Mouse (Mus musculus): ENCODE results near the gene Gpr152. TPM values are rescaled to one million over a fixed set of nuclear protein-coding genes. Genes with fewer than 3 reads are reported as not detected.

The Gpr152 gene
- polyA plus RNA-seq, 1 experiment, result not detected

GRCm38 (mm10) chr19:4184976-4185975, 45.7 kb downstream of the Gpr152 start:
- no peak overlapping the region for H3K4me3 ChIP-seq (ENCODE audit: insufficient read depth, poor library complexity, severe bottlenecking)
- H3K36me3 ChIP-seq (ENCODE audit: control insufficient read depth, insufficient read depth), result no peaks in the 10 kb centered on the region
- H3K79me3 ChIP-seq (ENCODE audit: low read depth), result no peaks in the 10 kb centered on the region
- no peak overlapping the region for H3ac ChIP-seq (ENCODE audit: control insufficient read depth, insufficient read length, low read depth)
- H3K79me2 ChIP-seq (ENCODE audit: control insufficient read depth, insufficient read depth), result no peaks in the 10 kb centered on the region
- no peaks in the 10 kb centered on the region for H3K27me3 ChIP-seq (ENCODE audit: control insufficient read depth, insufficient read depth, insufficient read length)
- TF ChIP-seq MYOG (IDR thresholded peaks at IDR 0.05; ENCODE audit: control insufficient read depth, extremely low read depth, insufficient read length), result no peak
- TF ChIP-seq CTCF (IDR thresholded peaks at IDR 0.05; ENCODE audit: control insufficient read depth, insufficient read depth, insufficient read length), result no peak
- TF ChIP-seq MYOD1 (IDR thresholded peaks at IDR 0.05; ENCODE audit: control insufficient read depth, insufficient read length, low read depth), result no peak
- no peak for TF ChIP-seq CEBPB (IDR thresholded peaks at IDR 0.05; ENCODE audit: low read depth)
- no peak for TF ChIP-seq FOSL1 (IDR thresholded peaks at IDR 0.05; ENCODE audit: insufficient read depth, low read length, poor library complexity, severe bottlenecking)
- TF ChIP-seq USF1 (IDR thresholded peaks at IDR 0.05; ENCODE audit: low read depth), result no peak
- no peak for TF ChIP-seq MAX (IDR thresholded peaks at IDR 0.05)

- H3K36me3 ChIP-seq (ENCODE audit: control insufficient read depth, insufficient read depth), result no peaks in the 10 kb centered on the region
- H3K4me3 ChIP-seq (ENCODE audit: insufficient read depth, poor library complexity, severe bottlenecking), result no peak overlapping the region
- no peaks in the 10 kb centered on the region for H3K27me3 ChIP-seq (ENCODE audit: control insufficient read depth, insufficient read depth, insufficient read length)
- no peak for TF ChIP-seq MYOD1 (IDR thresholded peaks at IDR 0.05; ENCODE audit: control insufficient read depth, insufficient read length, low read depth)
- no peak for TF ChIP-seq FOSL1 (IDR thresholded peaks at IDR 0.05; ENCODE audit: insufficient read depth, low read length, poor library complexity, severe bottlenecking)
- TF ChIP-seq CTCF (IDR thresholded peaks at IDR 0.05; ENCODE audit: control insufficient read depth, insufficient read depth, insufficient read length), result no peak
- no peak for TF ChIP-seq CEBPB (IDR thresholded peaks at IDR 0.05; ENCODE audit: low read depth)
- TF ChIP-seq USF1 (IDR thresholded peaks at IDR 0.05; ENCODE audit: low read depth), result no peak
- TF ChIP-seq MYOG (IDR thresholded peaks at IDR 0.05; ENCODE audit: control insufficient read depth, extremely low read depth, insufficient read length), result no peak
- TF ChIP-seq MAX (IDR thresholded peaks at IDR 0.05), result no peak
- H3ac ChIP-seq (ENCODE audit: control insufficient read depth, insufficient read length, low read depth), result no peak overlapping the region
- peaks cover under 1% of the 10 kb centered on the region for H3K79me3 ChIP-seq (ENCODE audit: low read depth)
- peaks cover 3% of the 10 kb centered on the region for H3K79me2 ChIP-seq (ENCODE audit: control insufficient read depth, insufficient read depth)
Observed at GRCm38 (mm10) chr19:4187303-4187702, 47.7 kb downstream of the Gpr152 start.

DNA sequence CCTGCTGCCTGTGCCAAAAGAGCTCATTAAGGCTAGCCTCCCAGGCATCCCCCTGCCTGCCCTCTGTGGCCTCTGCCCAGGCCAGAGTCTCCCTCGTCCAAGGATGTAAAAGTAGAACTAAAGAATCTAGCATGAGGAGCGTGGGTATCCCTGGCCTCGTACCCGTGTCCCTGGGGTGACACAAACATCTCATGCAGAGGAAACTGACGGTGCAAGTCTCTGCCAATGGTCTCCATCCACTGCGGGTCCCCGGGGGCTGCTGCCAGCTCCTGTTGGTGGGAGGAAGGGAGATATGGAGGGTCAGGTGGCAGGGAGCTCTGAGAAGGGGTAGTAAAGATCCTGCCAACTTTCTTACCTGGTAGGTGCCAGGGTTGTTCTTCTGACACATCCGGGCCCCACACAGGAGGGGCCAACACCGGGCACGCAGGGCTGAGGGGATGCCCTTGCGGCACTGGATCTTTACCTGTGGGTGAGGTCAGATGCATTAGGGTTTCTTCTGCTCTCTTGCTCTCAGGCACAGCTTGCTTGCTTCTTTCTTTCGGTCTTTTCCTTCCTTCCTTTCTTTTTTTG, 49.5 kb downstream of the Gpr152 start:
- H3K36me3 ChIP-seq (ENCODE audit: control insufficient read depth, insufficient read depth), result peaks cover 16% of the 10 kb centered on the region
- H3K27me3 ChIP-seq (ENCODE audit: control insufficient read depth, insufficient read depth, insufficient read length), result no peaks in the 10 kb centered on the region
- no peak for TF ChIP-seq CTCF (IDR thresholded peaks at IDR 0.05; ENCODE audit: control insufficient read depth, insufficient read depth, insufficient read length)
- no peak for TF ChIP-seq CEBPB (IDR thresholded peaks at IDR 0.05; ENCODE audit: low read depth)
- TF ChIP-seq MYOG (IDR thresholded peaks at IDR 0.05; ENCODE audit: control insufficient read depth, extremely low read depth, insufficient read length), result no peak
- TF ChIP-seq USF1 (IDR thresholded peaks at IDR 0.05; ENCODE audit: low read depth), result no peak
- TF ChIP-seq MAX (IDR thresholded peaks at IDR 0.05), result no peak
- TF ChIP-seq FOSL1 (IDR thresholded peaks at IDR 0.05; ENCODE audit: insufficient read depth, low read length, poor library complexity, severe bottlenecking), result no peak
- no peak for TF ChIP-seq MYOD1 (IDR thresholded peaks at IDR 0.05; ENCODE audit: control insufficient read depth, insufficient read length, low read depth)
- H3ac ChIP-seq (ENCODE audit: control insufficient read depth, insufficient read length, low read depth), result no peak overlapping the region
- H3K79me3 ChIP-seq (ENCODE audit: low read depth), result peaks cover 19% of the 10 kb centered on the region
- H3K79me2 ChIP-seq (ENCODE audit: control insufficient read depth, insufficient read depth), result peaks cover 21% of the 10 kb centered on the region
- H3K4me3 ChIP-seq (ENCODE audit: insufficient read depth, poor library complexity, severe bottlenecking), result no peak overlapping the region

- Histone ChIP-seq H3K36me3 (ENCODE audit: control insufficient read depth, insufficient read depth) (peaks cover 33% of the 10 kb centered on the region), H3K79me2 (ENCODE audit: control insufficient read depth, insufficient read depth) (peaks cover 39% of the 10 kb centered on the region), H3ac (ENCODE audit: control insufficient read depth, insufficient read length, low read depth) (peak within 1 kb of the TSS; percentile 87), H3K4me3 (ENCODE audit: insufficient read depth, poor library complexity, severe bottlenecking) (peak within 1 kb of the TSS; percentile 84), H3K27me3 (ENCODE audit: control insufficient read depth, insufficient read depth, insufficient read length) (no peaks in the 10 kb centered on the region), H3K79me3 (ENCODE audit: low read depth) (peaks cover 24% of the 10 kb centered on the region)
- no peak for TF ChIP-seq CTCF (IDR thresholded peaks at IDR 0.05; ENCODE audit: control insufficient read depth, insufficient read depth, insufficient read length)
- TF ChIP-seq MYOG (IDR thresholded peaks at IDR 0.05; ENCODE audit: control insufficient read depth, extremely low read depth, insufficient read length), result no peak
- TF ChIP-seq CEBPB (IDR thresholded peaks at IDR 0.05; ENCODE audit: low read depth), result no peak
- TF ChIP-seq FOSL1 (IDR thresholded peaks at IDR 0.05; ENCODE audit: insufficient read depth, low read length, poor library complexity, severe bottlenecking), result no peak
- TF ChIP-seq USF1 (IDR thresholded peaks at IDR 0.05; ENCODE audit: low read depth), result no peak
- no peak for TF ChIP-seq MYOD1 (IDR thresholded peaks at IDR 0.05; ENCODE audit: control insufficient read depth, insufficient read length, low read depth)
- TF ChIP-seq MAX (IDR thresholded peaks at IDR 0.05), result no peak
Observed at GRCm38 (mm10) chr19:4190831-4191334, 51.3 kb downstream of the Gpr152 start, which contains the start of gene Tbc1d10c. Tbc1d10c (minus strand) TSS chr19:4191284.

- peaks cover 47% of the 10 kb centered on the region for H3K79me2 ChIP-seq (ENCODE audit: control insufficient read depth, insufficient read depth)
Observed at GRCm38 (mm10) chr19:4191528-4192250, 52.1 kb downstream of the Gpr152 start, which contains the start of gene Ppp1ca. Ppp1ca (plus strand) TSS chr19:4192065.

More at GRCm38 (mm10) chr19:4191528-4192250, 52.1 kb downstream of the Gpr152 start, which contains the start of gene Ppp1ca:
- peaks cover 24% of the 10 kb centered on the region for H3K79me3 ChIP-seq (ENCODE audit: low read depth)
- no peaks in the 10 kb centered on the region for H3K27me3 ChIP-seq (ENCODE audit: control insufficient read depth, insufficient read depth, insufficient read length)
- H3K4me3 ChIP-seq (ENCODE audit: insufficient read depth, poor library complexity, severe bottlenecking), result peak within 1 kb of the TSS; percentile 84
- TF ChIP-seq CTCF (IDR thresholded peaks at IDR 0.05; ENCODE audit: control insufficient read depth, insufficient read depth, insufficient read length) (peak; percentile 88), FOSL1 (IDR thresholded peaks at IDR 0.05; ENCODE audit: insufficient read depth, low read length, poor library complexity, severe bottlenecking) (no peak)
- H3K36me3 ChIP-seq (ENCODE audit: control insufficient read depth, insufficient read depth), result peaks cover 41% of the 10 kb centered on the region
- peak within 1 kb of the TSS; percentile 87 for H3ac ChIP-seq (ENCODE audit: control insufficient read depth, insufficient read length, low read depth)

Data from C2C12 (cell line).